Mouse (Mus musculus) neural tube, postnatal 0 days (tissue): ENCODE data around the gene Pbld2. TPM values are rescaled to one million over a fixed set of nuclear protein-coding genes. Genes with fewer than 3 reads are reported as not detected.

Experiments used
- polyA plus RNA-seq: library from polyadenylated mRNA; unstranded; fragments of >200 nt; fragmentation: Nextera tagmentation; extraction: Ambion mirVana; gene quantifications from 2 replicates; pipeline ENCODE4 v1.2.1, GENCODE M21; 2015

The Pbld2 gene
- polyA plus RNA-seq = 0.54 and 0.66 TPM in 2 replicates

GRCm38 (mm10) chr10:63023749-63024579 is at the start of gene Pbld2, which contains the start of gene Hnrnph3:
TSS of gene Pbld2 (plus strand) at chr10:63024315.
TSS of gene Hnrnph3 (minus strand) at chr10:63024217.

GRCm38 (mm10) chr10:62980039-62980954 is 43.8 kb upstream of the Pbld2 start, which contains the start of gene Rufy2:
TSS of gene Rufy2 (plus strand) at chr10:62980223.

GRCm38 (mm10) chr10:63059862-63060261 is 35.7 kb downstream of the Pbld2 start, which contains the start of gene Pbld1:
TSS of gene Pbld1 (plus strand) at chr10:63060162.

GRCm38 (mm10) chr10:63099521-63099920 is 75.4 kb downstream of the Pbld2 start, which contains the start of gene Atoh7:
TSS of gene Atoh7 (plus strand) at chr10:63099651.

Other genes starting within 250 kb of the Pbld2 start
- 58.2 and 63.9 TPM in 2 replicates for gene Ccar1, start 232.0 kb upstream of the Pbld2 start, polyA plus RNA-seq
- gene Tet1, start 115.3 kb upstream of the Pbld2 start, polyA plus RNA-seq = 34.6 and 41.2 TPM in 2 replicates
- 15.2 and 15.3 TPM in 2 replicates for gene Slc25a16, start 103.7 kb upstream of the Pbld2 start, polyA plus RNA-seq
- 3.0 and 4.4 TPM in 2 replicates for gene Dna2, start 77.3 kb upstream of the Pbld2 start, polyA plus RNA-seq
- gene Rufy2, start 44.1 kb upstream of the Pbld2 start, polyA plus RNA-seq = 62.1 and 64.2 TPM in 2 replicates
- 61.6 and 68.6 TPM in 2 replicates for gene Hnrnph3, start 98 bp upstream of the Pbld2 start, polyA plus RNA-seq
- gene Pbld1, start 35.8 kb downstream of the Pbld2 start, polyA plus RNA-seq = 0.61 and 0.80 TPM in 2 replicates
- 4.4 and 4.9 TPM in 2 replicates for gene Atoh7, start 75.3 kb downstream of the Pbld2 start, polyA plus RNA-seq
- 1.3 and 1.5 TPM in 2 replicates for gene Mypn, start 179.6 kb downstream of the Pbld2 start, polyA plus RNA-seq
- gene Herc4, start 219.5 kb downstream of the Pbld2 start, polyA plus RNA-seq = 18.0 and 18.2 TPM in 2 replicates